Mouse (Mus musculus): Measurements from ENCODE around the gene Jag1. TPM values are rescaled to one million over a fixed set of nuclear protein-coding genes. Genes with fewer than 3 reads are reported as not detected.
A peak's percentile ranks its signal among the peaks of the same experiment; 100 is the strongest.

The Jag1 gene
- polyA plus RNA-seq, 1 experiment, result 3.1 TPM

GRCm38 (mm10) chr2:137124861-137125260 lies 8.4 kb upstream of the Jag1 start:
- WGBS, result 84% methylated on average over 1 of the region's 1 CpGs
- no peak overlapping the region for H3K27ac ChIP-seq (ENCODE audit: insufficient read depth, low read length)
- no peak overlapping the region for H3K4me3 ChIP-seq (replicated peaks; ENCODE audit: insufficient read depth, low read depth, low read length)
- no peaks in the 10 kb centered on the region for H3K4me1 ChIP-seq (ENCODE audit: control insufficient read depth, insufficient read depth, low read length)
- DNase-seq, result no peak
- TF ChIP-seq CTCF (IDR thresholded peaks at IDR 0.05; ENCODE audit: borderline replicate concordance, insufficient read depth, low read depth, low read length), result no peak
- H3K27me3 ChIP-seq (ENCODE audit: control insufficient read depth, insufficient read depth, low read length), result no peaks in the 10 kb centered on the region

DNA sequence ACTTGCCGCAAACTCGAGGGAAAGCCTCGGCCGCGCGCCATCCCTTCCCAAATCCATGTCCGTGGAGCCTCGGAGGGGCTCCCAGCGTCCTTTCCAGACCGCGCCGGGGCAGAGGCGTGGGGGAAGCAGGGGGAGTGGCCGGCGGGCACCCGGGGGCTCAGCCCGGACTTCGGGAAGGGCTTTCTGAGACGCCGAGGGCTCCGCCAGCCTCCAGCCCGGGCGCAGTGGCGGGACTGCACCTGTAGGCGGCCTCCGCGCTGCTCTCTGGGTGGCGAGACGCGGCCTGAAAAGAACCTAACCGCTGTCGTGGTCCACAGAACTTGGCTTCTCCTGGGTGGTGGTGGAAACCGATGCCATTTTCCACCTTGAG lies 862 bp upstream of the Jag1 start:
- peak; percentile 46; the same call in 1 of the 2 replicates for TF ChIP-seq CTCF (IDR thresholded peaks at IDR 0.05; ENCODE audit: borderline replicate concordance, insufficient read depth, low read depth, low read length)
- no peak for TF ChIP-seq POLR2A (IDR thresholded peaks at IDR 0.05; ENCODE audit: borderline replicate concordance, insufficient read depth, low read length)
- peaks cover 7% of the 10 kb centered on the region; the same call in 1 of the 2 replicates for H3K27me3 ChIP-seq (ENCODE audit: control insufficient read depth, insufficient read depth, low read length)
- H3K4me3 ChIP-seq (replicated peaks; ENCODE audit: insufficient read depth, low read depth, low read length), result peak overlapping the region; percentile 29
- no peak overlapping the region; the same call in 1 of the 2 replicates for H3K27ac ChIP-seq (ENCODE audit: insufficient read depth, low read length)
- 0 out of 2 replicates have a peak, but pooled peaks cover 3% of the 10 kb centered on the region for H3K4me1 ChIP-seq (ENCODE audit: control insufficient read depth, insufficient read depth, low read length)
- DNase-seq, result peak; percentile 39 to 55
- WGBS, result under 1% methylated on average over 32 of the region's 33 CpGs

DNA sequence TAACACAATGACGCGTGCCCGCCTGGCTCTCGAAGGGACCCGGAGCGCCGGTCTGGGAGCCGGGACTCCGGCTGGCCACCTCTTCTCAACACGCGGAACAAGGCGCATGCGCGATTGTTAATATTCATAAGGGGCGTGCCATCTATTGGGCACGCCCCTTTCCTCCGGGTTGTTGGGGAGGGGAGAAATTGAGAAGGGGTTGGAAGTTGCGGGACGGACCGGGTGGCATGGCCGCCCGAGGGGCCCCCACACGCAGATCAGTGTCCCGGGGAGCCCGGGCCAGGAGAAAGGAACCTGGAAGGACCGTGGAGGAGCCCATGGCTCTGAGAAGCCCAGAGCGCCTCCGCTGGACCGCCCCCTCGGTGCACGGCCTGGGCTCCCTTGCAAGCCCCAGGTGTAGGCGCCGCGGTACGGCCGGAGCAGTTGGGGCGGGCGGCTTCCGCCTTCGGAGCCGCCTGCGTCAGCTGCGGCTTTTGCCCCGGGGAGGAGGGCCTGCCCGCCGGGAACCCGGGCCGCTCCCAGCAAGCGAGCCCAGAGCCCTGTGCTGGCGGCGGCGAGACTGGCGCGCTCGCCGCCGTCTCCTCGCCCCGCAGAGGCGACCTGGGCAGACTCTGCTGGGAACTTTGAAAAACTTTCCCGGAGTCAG lies 354 bp upstream of the Jag1 start:
- peaks cover 7% of the 10 kb centered on the region; the same call in 1 of the 2 replicates for H3K27me3 ChIP-seq (ENCODE audit: control insufficient read depth, insufficient read depth, low read length)
- under 1% methylated on average over 61 of the region's 61 CpGs for WGBS
- no peak overlapping the region; the same call in 1 of the 2 replicates for H3K27ac ChIP-seq (ENCODE audit: insufficient read depth, low read length)
- peak; percentile 54 to 59 for DNase-seq
- 0 out of 2 replicates have a peak, but pooled peaks cover 3% of the 10 kb centered on the region for H3K4me1 ChIP-seq (ENCODE audit: control insufficient read depth, insufficient read depth, low read length)
- TF ChIP-seq POLR2A (IDR thresholded peaks at IDR 0.05; ENCODE audit: borderline replicate concordance, insufficient read depth, low read length), result no peak
- no peak for TF ChIP-seq CTCF (IDR thresholded peaks at IDR 0.05; ENCODE audit: borderline replicate concordance, insufficient read depth, low read depth, low read length)
- H3K4me3 ChIP-seq (replicated peaks; ENCODE audit: insufficient read depth, low read depth, low read length), result peak overlapping the region; percentile 54

DNA sequence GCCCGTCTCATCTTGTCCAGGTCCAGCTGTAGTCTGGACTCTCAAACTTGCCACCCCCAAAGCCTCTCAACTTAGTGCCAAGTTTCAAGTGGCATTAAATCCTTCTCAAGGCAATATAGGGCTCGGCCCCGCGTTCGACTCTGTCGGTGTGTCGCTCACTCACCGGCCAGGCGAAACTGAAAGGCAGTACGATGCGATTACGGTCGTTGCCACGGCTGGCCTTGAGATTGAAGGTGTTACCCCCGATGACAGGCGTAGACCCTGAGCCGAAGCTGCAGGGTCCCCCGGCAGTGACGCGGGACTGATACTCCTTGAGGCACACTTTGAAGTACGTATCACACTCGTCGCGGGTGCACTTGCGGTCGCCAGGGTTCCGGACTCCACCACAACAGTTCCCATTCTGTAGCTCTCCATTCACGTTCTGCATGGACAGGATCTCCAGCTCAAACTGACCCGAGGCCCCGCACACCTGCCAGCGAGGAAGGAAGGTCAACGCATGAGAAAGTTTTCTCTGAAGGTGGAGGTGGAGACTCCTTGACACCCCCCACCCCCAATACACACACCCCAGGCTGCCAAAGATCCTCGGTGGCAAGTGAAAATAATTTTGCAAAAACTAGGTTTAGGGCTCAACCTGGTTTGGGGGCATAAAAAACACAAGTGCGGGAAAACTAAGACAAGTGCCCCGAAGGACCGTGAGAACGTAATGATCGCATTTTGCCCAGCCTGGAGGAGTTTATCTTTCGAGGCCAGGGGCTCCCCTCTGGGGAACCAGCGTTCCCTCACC lies 1.0 kb downstream of the Jag1 start:
- Histone ChIP-seq H3K27me3 (ENCODE audit: control insufficient read depth, insufficient read depth, low read length) (peaks cover 7% of the 10 kb centered on the region; the same call in 1 of the 2 replicates), H3K4me1 (ENCODE audit: control insufficient read depth, insufficient read depth, low read length) (0 out of 2 replicates have a peak, but pooled peaks cover 3% of the 10 kb centered on the region), H3K27ac (ENCODE audit: insufficient read depth, low read length) (no peak overlapping the region), H3K4me3 (replicated peaks; ENCODE audit: insufficient read depth, low read depth, low read length) (peak overlapping the region; percentile 42)
- peak in 1 of 2 experiments; percentile 22 for DNase-seq
- TF ChIP-seq POLR2A (IDR thresholded peaks at IDR 0.05; ENCODE audit: borderline replicate concordance, insufficient read depth, low read length), result no peak
- TF ChIP-seq CTCF (IDR thresholded peaks at IDR 0.05; ENCODE audit: borderline replicate concordance, insufficient read depth, low read depth, low read length), result no peak
- WGBS, result under 1% methylated on average over 40 of the region's 40 CpGs

DNA sequence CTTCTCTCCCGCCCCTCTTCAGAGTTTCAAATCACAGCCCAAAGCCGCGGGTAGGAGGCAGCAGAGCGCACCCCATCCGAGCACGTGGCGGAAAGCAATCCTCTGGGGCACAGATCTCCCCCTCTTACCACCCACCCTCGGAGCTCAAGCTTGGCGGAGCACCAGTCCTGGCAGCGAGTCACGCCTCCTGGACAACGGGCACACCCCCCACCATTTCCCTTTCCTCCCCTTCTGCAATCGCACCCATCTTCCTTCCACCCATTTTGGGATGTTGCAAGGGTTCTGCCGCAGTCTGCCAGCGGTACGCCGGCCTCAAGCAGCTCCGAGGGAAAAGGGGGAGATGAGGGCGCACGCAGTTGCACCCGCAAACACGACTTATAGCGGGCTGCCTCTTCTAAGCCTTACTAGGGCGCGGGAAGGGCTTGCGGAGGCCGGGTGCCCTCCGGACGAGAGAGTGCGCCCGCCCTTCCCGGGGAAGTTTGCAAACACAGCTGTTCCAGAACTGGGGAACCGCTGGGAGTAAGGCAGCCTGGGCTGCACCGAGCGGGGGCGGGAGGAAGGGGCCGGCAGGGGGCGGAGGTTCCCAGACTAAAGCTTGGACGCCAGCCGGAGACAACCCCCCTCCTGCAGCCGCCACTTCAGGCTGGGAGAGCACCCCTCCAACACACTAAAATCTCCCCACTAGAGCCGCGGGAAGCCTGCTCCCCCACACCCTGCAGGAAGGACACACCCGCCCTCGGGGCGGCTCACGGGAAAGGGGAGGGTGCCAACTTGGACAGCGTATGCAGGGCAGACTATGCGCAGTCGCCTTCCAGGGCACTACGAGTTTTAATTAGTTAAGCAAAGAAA lies 2.0 kb downstream of the Jag1 start:
- peaks cover 7% of the 10 kb centered on the region; the same call in 1 of the 2 replicates for H3K27me3 ChIP-seq (ENCODE audit: control insufficient read depth, insufficient read depth, low read length)
- no peak overlapping the region for H3K27ac ChIP-seq (ENCODE audit: insufficient read depth, low read length)
- WGBS, result 1% methylated on average over 50 of the region's 51 CpGs
- H3K4me1 ChIP-seq (ENCODE audit: control insufficient read depth, insufficient read depth, low read length), result 0 out of 2 replicates have a peak, but pooled peaks cover 3% of the 10 kb centered on the region
- H3K4me3 ChIP-seq (replicated peaks; ENCODE audit: insufficient read depth, low read depth, low read length), result peak overlapping the region; percentile 42
- peak; percentile 47 to 49 for DNase-seq
- TF ChIP-seq POLR2A (IDR thresholded peaks at IDR 0.05; ENCODE audit: borderline replicate concordance, insufficient read depth, low read length) (no peak), CTCF (IDR thresholded peaks at IDR 0.05; ENCODE audit: borderline replicate concordance, insufficient read depth, low read depth, low read length) (peak; percentile 41; the same call in 1 of the 2 replicates)

DNA sequence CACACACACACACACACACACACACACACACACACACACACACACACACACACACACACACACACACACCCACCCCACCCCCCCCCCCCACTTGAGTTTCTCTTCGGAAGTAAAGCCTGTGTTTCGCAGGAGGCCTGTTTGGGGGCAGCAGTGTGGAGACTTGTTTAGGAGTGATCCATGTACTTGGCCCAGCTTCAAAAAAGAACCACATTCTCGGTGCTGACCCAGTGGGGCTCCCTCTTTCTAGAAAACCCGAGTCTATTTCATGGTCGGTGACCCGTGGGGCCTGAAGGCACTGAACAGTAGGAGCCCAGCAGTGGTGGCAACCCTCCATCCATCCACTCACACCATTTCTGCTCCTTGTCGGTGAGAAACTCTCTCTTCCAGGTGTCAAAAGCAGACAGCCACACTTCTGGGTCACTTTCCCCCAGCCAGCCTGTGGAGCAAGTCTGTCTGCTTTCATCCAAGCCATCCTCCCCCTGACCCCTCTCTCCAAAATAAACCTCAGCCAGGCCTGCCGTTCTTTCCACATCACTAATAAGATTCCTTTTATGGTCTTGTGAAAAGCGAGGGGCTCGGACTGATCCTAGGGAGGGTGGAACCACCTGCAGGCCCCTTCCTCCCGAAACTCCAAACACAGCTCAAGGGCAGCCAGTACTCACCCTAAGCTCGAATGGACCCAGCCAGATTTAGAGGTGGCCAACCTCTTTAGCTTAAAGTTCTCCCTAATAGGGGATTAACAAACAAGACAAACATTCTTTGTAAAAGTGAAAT lies 3.0 kb downstream of the Jag1 start:
- no peak overlapping the region for H3K27ac ChIP-seq (ENCODE audit: insufficient read depth, low read length)
- WGBS, result 46% methylated on average over 12 of the region's 12 CpGs

More for the DNA sequence above, 3.0 kb downstream of the Jag1 start:
- TF ChIP-seq CTCF (IDR thresholded peaks at IDR 0.05; ENCODE audit: borderline replicate concordance, insufficient read depth, low read depth, low read length), result no peak
- TF ChIP-seq POLR2A (IDR thresholded peaks at IDR 0.05; ENCODE audit: borderline replicate concordance, insufficient read depth, low read length), result no peak
- H3K27me3 ChIP-seq (ENCODE audit: control insufficient read depth, insufficient read depth, low read length), result peaks cover 7% of the 10 kb centered on the region; the same call in 1 of the 2 replicates
- no peak overlapping the region for H3K4me3 ChIP-seq (replicated peaks; ENCODE audit: insufficient read depth, low read depth, low read length)
- no peak for DNase-seq
- 0 out of 2 replicates have a peak, but pooled peaks cover 3% of the 10 kb centered on the region for H3K4me1 ChIP-seq (ENCODE audit: control insufficient read depth, insufficient read depth, low read length)

All from cerebellum, adult 2 months (tissue).